12 mouse cellular contexts compared by ENCODE assay signal in genomic region chr4:33526675-33527074, GRCm38 (mm10).
DNase-seq lines count a peak whose midpoint lies in the region; ATAC-seq and TF ChIP-seq lines count a peak whose summit lies in the region.
"Had no signal": no experiment of that assay in that cellular context is flagged by ENCODE, and none has a peak within 500 bp of the region (broad histone marks: within the 10 kb centered on the region; RNA-seq: fewer than 3 reads in every experiment).

No protein-coding gene starts in this region.

- peaks cover 14% of the 10 kb centered on the region for H3K4me1 ChIP-seq in forebrain, postnatal 0 days (ENCODE audit: insufficient read depth)

- H3K27me3 ChIP-seq in forebrain, postnatal 0 days (ENCODE audit: insufficient read depth, low read length), result no peaks in the 10 kb centered on the region
- H3K27me3 ChIP-seq: limb, embryonic 15.5 days had no signal

- no peak for TF ChIP-seq CTCF in forebrain, postnatal 0 days (IDR thresholded peaks at IDR 0.05; ENCODE audit: low read depth)

- 11% methylated on average over 9 of the region's 9 CpGs for WGBS in forebrain, postnatal 0 days

- no peak overlapping the region for H3K9ac ChIP-seq in forebrain, postnatal 0 days
- H3K9ac ChIP-seq: heart, embryonic 15.5 days; limb, embryonic 15.5 days had no signal

- H3K27ac ChIP-seq in forebrain, postnatal 0 days (ENCODE audit: low read depth, low read length), result peak overlapping the region; percentile 73
- H3K27ac ChIP-seq: heart, embryonic 15.5 days; kidney, postnatal 0 days; limb, embryonic 15.5 days; macrophage had no signal

- no peak overlapping the region for H3K4me3 ChIP-seq in forebrain, postnatal 0 days (ENCODE audit: low read depth, low read length)
- H3K4me3 ChIP-seq: heart, embryonic 15.5 days; limb, embryonic 15.5 days had no signal

- peak; percentile 37 for DNase-seq in layer of hippocampus, adult 11-12 months (ENCODE audit: low spot score)
- no peak for DNase-seq in layer of hippocampus, adult 9-10 months (ENCODE audit: low spot score)
- peak; percentile 85 for DNase-seq in forebrain, postnatal 0 days
- DNase-seq in layer of hippocampus, adult 9-11 months, result peak; percentile 28
- peak; percentile 68 to 72 for DNase-seq in right cerebral cortex, postnatal 10 days (ENCODE audit: low spot score in 2 of 2)
- DNase-seq in adrenal gland, postnatal 10 days, result no peak
- no peak for DNase-seq in gastrocnemius, adult 8-10 months (ENCODE audit: low spot score in 2 of 2)
- DNase-seq: thymus, postnatal 4 days had no signal

- 0 out of 2 replicates have a peak overlapping the region, but pooled peaks have one; percentile 8 for H3K4me2 ChIP-seq in forebrain, postnatal 0 days (ENCODE audit: low read depth)
- H3K4me2 ChIP-seq: heart, embryonic 15.5 days; limb, embryonic 15.5 days had no signal

- no peaks in the 10 kb centered on the region for H3K36me3 ChIP-seq in forebrain, postnatal 0 days (ENCODE audit: insufficient read depth)
- H3K36me3 ChIP-seq: heart, embryonic 15.5 days; limb, embryonic 15.5 days had no signal

- ATAC-seq in forebrain, postnatal 0 days, result peak; percentile 92

- no peaks in the 10 kb centered on the region for H3K9me3 ChIP-seq in forebrain, postnatal 0 days (ENCODE audit: low read length)
- H3K9me3 ChIP-seq: heart, embryonic 15.5 days; limb, embryonic 15.5 days had no signal

Comparison
In these comparisons a context has a peak if more than half of its experiments do, and no peak if none do; other contexts are left out.
1. DNase-seq: peak in layer of hippocampus, adult 11-12 months (single experiment), forebrain, postnatal 0 days (single experiment), layer of hippocampus, adult 9-11 months (single experiment) and right cerebral cortex, postnatal 10 days (2 of 2); none in layer of hippocampus, adult 9-10 months (single experiment), adrenal gland, postnatal 10 days (single experiment) and gastrocnemius, adult 8-10 months (0 of 2).